Mouse (Mus musculus) induced T-regulatory cell, adult 2 months (primary cell): ENCODE measurements around the gene Hmg20b.

ENCODE experiments used
- DNase-seq: peaks from one replicate; pipeline ENCODE4 v3.0.0-alpha.2; 2012; ENCODE audit warnings: low read depth

The Hmg20b gene

DNA sequence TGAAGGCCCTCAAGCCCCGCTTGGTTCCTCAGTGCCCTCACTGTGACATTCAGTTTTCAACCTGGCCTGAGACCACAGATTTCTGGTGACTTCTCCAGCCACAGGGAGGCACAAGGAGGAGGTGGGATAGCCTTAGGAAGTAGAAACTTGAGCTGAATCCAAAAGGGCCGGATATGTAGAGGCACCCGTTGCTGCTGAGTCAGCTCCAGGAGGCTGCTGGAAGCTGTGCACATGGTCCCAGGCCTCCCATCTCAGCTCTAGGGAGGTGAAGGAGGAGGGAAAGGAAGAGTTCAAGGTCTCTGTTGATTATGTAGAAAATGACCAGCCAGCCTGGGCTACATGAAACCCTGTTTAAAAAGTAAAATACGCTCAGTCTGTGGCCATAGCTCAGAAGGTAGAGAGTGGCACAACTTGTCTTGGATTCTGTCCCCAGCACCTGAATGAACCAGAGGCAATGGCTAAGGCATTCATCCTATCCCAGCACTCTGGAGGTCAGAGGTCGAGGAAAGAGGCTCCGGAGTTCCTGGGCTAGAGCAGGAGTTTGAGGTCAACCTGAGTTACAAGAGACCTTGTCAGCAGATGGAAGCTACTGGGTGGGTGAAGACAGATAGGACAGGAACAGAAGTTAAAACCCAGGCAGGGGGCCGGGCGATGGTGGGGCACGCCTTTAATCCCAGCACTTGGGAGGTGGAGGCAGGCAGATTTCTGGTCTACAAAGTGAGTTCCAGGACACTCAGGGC lies 4.6 kb upstream of the Hmg20b start:
- DNase-seq = no peak

DNA sequence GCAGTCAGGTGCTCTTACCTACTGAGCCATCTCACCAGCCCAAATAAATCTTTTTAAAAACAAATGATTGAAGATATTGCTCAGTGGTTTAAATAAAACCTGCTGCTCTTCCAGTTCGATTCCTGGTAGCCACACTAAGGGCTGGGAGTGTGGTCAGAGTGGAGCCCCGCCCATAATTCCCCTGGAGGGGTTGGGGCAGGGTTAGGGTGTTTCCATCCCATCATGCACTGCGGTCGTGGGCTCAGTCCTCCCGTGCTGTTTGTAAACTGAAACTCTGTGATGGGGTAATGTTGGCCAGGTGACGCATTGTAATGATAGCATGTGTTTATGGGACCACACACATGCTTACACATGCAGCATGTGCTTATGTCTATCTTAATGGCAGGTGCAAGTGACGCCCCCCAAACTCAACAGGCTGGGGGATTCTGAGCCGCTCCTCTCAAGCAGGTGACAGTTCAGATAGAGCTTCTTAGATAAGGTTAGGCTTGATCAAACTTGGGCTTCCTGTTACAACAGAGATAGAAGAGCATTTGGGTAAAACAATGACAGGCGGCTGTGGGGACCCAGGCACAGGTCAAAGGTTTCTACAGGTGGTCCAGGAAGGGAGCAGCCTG lies 1.5 kb upstream of the Hmg20b start:
- DNase-seq = peak; percentile 91

DNA sequence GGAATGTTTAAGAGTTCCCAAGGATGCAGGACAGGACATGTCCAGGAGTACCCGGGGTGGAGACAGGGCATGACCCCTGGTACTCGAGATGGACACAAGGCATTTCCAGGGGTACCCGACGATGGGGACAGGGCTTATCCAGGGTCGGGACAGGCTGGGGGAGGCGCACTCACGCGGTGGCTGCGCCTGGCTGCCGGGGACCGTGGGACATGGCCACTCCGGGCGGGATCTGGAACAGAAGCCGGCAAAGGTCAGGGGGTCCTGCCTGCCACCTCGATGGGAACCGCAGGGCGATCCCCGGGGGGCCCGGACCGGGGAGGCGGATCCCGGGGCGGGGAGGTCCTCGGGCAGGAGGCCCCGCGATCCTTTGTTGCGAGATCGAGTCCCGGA lies 324 bp downstream of the Hmg20b start:
- no peak for DNase-seq

DNA sequence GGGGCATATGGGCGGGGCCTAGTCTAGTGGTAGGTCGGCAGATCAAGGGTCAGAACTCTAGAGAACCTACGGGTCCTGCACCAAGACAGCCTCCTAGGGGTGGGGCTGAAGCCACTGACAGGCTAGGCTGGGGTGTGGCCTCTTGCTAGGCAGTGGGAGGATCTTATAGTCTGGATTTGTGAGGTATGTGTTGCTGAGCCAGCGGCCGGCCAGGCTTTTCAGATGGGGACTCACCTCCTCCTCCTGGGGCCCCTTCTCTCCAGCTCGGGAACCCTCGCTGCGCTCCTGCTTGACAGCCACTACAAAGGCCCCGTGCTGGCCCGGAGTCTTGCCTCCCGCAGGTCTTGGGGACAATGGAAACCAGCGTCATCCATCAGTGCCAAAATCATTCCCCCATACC lies 1.1 kb downstream of the Hmg20b start:
- peak; percentile 69 for DNase-seq

DNA sequence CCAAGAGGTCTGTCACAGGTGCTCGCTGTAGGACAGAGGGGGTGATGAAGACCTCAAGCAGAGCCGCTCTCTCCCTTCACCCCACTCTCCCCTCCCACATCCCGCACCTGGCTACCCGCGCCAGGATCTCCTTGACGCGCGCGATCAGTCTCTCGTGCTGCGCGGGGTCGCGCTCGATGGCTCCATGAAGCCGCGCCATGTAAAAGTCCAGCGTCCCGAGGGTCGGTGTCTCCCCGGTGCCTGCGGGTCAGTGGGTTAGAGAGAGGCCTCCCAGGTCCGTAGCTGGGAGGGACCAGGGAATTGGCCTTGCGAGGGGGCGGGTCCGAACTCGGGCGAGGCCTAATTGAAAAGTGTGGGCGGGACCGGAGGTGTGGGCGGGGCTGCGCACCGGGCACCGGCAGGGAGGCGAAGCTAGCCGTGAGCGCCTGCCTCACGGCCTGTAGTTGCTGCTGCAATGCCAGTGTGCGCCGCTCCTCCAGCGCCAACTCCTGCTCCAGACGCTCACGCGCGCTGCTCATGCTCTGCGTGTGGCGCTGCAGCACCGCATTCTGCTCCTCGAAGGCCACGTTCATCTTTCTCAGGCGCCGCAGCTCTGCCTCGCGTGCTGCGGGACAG lies 3.7 kb downstream of the Hmg20b start:
- DNase-seq = peak; percentile 68

DNA sequence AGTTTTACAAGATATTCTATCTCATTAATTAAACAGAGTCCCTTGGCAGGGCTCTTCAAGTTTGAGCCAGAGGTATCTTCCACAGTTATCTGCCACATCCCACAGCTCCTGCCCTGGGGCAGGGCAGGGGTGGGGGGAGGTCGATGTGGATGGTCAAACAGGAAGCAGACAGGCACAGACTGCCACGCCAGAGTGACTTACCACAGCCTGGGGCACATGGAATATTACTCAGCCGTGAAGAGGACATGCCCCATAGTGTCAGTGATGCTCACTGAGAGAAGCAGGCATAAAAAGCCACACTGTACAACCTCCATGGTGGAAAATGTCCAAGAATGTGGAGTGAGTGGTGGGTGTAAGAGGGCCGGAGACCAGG lies 5.1 kb downstream of the Hmg20b start:
- DNase-seq = no peak

DNA sequence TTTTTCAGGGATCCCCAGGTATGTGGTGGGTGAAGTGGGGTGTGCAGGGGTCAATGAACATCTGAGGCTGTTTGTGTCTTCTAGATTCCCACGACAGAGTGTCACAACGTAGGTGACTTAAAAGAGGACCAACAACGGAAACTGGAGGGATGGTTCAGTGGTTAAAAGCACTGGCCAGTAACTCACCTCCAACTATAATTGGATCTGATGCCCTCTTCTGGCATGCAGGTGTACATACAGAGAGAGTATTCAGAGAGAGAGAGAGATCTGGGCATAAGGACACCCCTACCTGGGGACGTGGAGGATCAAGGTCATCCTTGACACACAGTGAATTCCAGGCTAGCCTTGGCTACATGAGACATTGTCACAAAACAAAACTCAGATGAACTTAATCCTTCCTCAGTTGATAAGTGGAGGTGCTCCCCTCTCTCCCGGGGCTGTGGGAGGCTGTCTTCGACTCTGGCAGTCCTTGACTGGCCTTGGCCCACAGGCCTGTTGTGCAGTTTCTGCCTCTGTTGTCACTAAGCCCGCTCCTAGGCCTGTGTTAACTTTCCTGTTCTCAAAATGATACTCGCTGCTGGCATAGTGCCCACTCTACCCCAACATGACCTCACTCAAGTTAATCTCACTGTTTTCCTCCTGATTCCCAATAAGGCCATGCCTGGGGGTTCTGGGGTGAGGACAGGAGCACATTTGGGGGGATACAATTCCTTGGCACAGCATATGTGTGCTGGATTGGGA lies 5.7 kb downstream of the Hmg20b start:
- DNase-seq = peak; percentile 67

DNA sequence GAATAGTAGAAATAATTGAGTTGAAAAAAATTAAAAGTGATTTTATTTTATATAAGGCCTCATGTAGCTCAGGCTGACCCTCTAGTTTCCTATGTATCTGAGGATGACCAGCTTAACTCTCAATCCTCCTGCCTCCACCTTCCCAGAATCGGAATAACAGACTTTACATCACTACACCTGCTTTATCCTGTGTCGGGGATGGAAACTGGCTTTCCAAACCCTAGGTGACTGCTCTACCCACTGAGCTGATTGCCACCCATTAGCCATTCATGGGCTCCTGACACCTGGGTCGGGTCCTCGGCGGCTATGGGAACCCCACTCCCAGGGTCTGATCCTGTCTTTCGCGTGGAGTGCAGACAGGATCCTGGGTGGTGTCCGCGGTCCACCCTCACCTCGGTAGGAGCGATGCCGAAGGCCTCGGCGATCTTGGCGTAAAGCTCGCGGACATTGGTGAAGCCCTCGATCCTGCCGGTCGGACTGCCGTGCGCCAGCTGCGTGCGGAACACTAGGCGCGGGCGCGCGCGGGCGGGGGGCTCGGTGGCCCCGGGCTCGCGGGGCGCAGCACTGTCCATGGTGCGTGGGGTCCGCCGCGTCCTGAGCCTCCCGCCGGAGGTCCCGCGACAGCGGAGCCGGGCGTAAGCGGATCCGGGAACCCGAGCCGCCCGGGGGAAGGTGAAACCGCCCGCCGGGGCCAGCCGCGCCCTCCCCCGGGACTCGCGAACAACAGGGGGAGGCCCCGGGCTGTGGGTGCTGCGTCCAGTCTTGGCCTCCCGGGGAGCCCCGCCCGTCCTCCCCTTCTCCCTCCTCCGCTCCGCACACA lies 7.4 kb downstream of the Hmg20b start, which contains the start of gene Gipc3:
Gene Gipc3 (minus strand): TSS at position 581 of the 820 bp plus-strand sequence.
- DNase-seq = peak; percentile 54

DNA sequence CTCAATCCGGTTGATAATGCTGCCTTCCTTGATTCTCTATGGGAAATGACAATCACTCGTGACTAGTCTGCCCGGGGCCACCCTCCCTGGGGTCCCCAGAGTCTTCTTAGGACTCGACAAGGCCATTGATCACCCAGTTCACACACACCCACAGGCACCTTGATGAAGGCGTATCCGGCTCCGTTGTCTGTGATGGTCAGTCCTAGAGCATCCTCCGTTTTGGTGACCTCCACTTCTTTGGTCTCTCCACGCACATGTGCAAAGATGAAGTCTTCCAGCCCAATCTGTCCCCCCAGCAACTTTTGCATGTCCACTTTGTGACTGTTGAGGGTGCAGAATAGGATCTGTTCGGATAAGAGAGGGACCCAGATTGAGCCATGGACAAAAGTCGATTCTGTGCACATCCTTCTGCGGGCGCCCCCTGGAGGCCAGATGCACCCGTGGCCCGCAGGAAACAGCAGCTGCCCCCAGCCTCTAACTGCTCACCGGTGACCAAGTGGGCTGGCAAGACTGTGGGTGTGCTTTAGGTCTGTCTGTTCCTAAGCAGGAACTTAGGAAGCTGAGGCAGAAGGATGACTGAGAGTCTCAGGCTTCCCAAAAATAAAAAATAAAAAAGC lies 8.8 kb downstream of the Hmg20b start:
- DNase-seq = peak; percentile 87

DNA sequence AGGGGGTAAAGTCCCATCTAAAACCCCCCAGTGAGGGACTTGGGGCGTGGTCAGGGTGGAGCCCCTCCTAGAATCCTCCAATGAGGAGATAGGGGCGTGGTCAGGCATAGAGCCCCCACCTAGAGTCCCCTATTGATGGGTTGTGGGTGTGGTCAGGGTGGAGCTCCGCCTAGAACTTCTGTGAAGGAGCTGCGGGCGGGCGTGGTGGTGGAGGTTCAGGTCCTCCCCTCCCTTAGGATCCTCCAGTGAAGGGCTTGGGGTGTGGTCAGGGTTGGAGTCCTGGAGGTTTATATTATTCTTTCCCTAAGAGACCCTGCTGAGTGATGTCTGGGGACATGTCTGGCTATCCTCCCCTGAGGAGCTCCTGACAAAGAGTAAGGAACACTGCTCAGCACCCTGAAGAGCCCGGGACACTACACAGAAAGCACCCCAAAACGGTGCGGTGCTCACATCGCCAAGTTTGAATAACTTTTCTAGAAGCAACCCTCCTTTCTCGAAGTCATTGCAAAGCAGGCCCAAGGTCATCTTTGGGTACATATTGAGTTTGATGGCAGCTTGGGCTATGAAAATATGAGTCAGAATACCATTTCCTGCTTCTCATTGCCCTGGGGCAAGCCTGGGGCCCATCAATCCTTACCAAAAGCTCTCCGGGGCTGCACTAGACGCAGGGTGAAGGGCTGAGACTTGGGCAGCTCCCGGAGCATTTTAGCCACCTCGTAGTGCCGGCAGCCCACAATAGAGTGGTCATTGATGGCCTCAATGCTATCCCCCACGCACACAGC lies 9.5 kb downstream of the Hmg20b start:
- DNase-seq = no peak

DNA sequence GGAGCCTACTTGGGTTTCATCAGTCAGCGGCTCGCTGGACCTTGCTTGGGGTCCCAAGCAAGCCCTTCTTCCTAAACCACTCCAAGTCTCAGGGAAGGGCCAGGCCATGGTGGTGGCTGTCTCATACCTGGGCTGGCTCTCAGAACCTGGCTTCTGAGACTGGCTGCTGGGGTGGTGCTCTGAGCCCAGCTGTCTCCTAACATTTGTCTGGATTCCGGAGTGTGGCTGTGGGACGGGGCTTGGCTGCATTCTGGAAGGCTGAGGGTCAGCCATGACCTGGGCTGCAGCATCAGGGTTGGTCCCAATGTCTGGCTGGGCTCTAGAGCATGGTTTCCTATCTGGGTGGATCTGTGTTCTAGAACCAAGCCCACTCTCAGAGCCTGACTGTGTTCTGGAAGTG lies 13.7 kb downstream of the Hmg20b start:
- no peak for DNase-seq

DNA sequence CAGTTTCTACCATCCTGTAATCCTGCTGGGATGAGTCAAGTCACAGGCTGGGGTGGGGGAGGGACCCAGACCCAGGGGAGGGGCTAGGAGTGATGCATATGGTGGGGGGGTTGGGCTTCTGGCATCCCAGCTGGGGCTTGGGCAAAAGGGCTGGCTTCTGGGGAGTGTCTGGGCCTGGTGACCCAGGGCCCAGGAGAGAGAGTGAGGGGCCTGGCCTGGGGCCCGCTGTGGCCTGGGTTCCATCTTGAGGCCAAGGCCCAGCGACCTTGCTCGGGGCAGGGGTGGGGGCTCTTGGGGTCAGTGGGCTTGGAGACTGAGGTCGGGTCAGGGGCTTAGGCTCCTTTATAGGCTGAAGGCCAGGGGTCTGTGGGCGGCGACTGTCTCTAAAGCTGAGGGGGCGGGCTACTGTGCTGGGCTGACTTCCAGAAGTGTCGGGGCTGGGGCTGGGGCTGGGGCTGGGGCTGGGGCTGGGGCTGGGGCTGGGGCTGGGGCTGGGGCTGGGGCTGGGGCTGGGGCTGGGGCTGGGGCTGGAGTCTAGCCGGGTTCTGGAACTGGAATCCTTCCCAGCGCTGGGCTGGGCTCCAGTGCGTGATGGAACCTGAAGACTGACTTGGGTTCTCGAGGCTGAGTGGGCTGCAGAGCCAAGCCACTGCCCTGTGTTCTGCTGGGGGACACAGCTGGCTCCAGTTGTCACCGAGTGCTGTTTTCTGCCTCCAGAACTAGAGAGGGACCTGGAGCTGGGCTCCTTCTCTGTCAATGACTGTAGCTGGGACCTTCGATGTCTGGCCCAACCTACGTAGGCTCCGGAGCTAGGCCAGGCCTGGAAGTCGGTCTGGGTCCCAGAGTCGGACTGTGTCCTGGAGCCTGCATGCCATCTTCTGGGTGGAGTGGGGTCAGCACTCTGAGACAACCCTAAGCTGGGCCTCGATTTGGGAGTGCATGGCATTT lies 14.6 kb downstream of the Hmg20b start:
- DNase-seq = no peak

DNA sequence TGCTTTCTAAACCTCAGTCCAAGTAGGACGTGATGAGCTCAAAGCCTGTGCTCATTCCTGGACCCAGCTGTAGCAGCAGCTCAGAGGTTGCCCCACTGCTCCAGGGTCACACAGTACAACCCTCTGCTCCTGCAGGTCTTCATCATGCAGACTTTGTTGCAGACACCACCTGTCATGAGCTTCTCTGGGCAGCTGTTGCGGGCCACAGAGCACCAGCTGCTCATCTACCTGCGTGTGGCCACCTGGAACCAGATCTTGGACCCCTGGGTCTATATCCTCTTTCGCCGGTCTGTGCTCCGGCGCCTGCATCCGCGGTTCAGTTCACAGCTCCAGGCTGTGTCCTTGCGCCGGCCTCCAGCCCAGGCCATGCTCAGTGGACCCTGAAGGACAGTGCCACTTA lies 16.0 kb downstream of the Hmg20b start:
- no peak for DNase-seq

DNA sequence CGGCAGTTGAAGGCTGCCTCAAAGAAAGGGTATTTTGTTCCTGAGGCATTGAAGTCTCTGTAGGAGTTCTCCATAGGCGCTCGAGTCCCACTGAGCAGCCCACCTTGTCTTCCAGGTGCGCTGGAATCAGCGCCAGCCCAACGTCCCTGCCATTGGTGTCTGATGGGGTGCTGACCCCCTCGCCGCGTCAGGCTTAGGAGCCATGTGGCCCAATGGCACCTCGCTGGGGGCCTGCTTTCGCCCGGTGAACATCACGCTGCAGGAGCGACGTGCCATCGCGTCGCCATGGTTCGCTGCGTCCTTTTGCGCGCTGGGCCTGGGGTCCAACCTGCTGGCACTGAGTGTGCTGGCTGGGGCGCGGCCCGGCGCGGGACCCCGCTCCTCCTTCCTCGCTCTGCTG lies 18.0 kb downstream of the Hmg20b start:
- no peak for DNase-seq

DNA sequence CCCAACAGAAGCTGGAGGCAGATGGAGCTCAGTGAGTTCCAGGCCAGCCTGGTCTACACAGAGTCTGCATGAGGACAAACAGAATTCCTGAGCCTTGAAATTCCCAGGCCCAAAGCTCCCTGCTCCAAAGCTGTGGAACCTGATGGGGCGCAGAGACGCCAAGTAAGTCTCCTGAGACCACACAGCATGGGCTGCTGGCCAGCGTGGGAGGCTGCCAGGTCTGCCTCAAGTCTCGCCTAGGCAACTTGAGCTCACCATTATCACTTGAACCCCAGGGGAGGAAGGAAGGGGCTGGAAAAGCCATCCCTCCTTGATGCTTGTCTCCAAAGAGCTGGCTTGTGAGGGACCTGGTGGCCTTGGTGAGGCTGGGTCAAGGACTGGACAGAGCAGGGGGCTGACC lies 20.3 kb downstream of the Hmg20b start:
- no peak for DNase-seq

DNA sequence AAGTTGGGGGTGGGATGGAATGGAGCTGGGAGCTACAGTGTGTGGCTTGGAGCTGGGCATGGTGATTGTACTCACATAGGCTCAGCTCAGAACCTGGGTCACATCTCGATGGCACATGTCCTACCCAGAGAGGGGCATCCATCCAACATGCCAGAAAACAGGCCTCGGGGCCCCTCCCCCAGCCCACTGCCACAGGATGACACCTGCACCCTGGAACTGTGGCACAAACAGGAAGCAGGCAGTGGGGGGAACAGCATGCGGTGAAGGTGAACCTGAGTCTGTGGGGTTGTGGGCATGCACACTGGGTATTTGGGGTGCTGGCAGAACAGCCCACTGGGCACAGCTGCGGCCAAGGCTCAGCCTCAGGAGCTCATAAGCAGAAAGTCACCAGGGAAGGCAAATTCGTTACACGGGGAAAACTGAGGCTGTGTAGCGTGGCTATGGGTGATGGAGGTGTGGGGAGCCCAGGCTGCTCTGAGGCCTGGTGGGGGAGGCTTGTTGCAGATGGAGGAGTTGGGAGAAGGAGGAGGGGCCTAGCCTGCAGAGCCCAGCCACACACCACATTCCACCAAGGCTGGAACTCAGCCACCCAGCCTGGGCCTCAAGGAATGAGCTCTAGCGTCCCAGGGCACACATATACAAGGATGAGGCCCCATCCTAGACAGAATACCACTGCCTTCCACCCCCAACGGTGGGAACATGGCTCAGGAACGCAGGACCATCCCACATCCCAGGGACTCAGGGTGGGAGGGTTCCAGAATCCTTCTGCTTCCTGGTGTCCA lies 20.9 kb downstream of the Hmg20b start:
- peak; percentile 71 for DNase-seq

DNA sequence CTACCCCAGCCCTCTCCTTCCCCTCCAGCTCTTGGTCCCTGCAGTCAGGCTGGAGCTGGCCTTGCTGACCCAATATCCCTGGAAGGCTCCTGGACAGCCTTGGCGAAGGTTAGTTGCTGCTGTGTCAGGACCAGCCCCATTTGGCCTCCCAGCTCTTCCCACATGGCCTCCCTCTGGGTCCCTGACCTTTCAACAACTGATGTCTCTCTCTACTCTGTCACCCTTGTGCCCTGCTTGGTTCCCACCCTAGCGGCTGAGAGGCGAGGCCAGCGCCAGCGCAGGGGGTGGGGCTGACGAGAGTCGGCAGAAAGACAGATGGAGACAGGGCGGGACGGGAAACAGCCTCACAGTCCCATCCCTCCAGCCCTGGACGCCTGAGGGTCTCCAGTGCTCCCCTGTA lies 21.9 kb downstream of the Hmg20b start, which contains the start of gene Tbxa2r:
Gene Tbxa2r (plus strand): TSS at position 346 of the 400 bp plus-strand sequence.
- peak; percentile 71 for DNase-seq

DNA sequence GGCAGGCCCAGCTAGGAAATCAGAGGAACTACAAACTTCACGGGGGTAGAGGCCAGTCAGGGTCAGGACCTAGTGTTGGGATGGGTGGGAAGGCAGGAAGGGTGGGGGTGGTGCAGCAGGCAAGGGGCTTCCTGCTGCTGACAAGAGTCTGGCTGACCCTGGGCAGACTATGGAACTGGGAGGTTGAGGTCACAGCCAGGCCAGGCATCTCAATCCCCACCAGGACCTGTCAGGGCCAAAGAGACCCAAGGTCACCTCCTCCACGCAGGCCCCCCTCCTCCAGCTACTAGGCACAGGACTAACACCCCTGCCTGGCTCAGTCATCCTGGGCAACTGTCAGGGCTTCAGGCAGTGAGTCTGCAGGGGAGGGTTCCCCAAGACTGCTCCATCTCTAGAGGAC lies 22.3 kb downstream of the Hmg20b start:
- no peak for DNase-seq

DNA sequence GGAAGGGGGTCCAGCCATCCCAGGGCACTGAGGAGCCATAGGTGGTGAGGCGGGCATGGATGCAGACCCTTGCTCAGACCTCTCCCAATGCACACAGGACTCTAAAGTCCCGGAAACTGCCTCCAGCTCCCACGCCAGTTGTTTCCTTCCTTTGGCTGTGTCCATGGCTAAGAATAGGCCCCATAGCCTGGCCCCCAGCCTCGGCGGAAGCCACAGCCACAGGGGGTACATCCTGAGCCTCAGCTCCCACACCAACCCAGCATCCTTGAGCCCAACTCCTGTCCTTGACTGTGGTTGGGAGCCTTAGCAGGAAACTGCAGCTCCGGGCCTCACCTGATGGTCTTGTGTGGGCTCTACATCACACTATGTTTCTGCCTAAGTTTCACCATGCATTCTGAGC lies 23.4 kb downstream of the Hmg20b start:
- no peak for DNase-seq
